Mouse (Mus musculus): ENCODE measurements around the gene Pik3ap1.

DNA sequence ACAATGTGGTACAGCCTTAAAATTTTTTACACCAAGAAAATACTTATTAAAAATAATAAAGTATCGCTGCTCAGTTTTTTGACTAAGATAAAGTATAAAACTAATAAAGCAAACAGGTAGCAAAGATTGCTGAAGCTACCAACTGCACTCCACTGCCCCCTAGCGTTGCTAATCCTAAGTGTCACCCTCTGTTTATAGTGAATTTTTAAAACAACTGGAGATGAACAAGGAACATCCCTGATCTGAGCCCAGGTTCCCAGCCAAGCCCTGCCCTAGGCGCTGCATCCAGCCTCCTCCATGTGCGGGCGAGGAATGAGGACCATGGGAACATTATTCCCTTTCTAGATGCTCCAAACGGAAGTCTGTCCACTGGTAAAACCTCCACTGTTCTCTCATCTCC, 140.3 kb downstream of the Pik3ap1 start:
- TF ChIP-seq POLR2A (IDR thresholded peaks at IDR 0.05; ENCODE audit: borderline replicate concordance, extremely low read depth, low read depth, low read length) (no peak), CTCF (IDR thresholded peaks at IDR 0.05; ENCODE audit: insufficient read depth, low read length) (peak; percentile 33; the same call in 1 of the 2 replicates)
